Mouse (Mus musculus): ENCODE measurements at regions not wholly inside any gene's neighbourhood (a gene's known extent, or its start where the extent isn't known, plus 50 kb on each side); places are given as distances from the start of the nearest gene placed in this dataset.
A peak's percentile ranks its signal among the peaks of the same experiment; 100 is the strongest.

DNA sequence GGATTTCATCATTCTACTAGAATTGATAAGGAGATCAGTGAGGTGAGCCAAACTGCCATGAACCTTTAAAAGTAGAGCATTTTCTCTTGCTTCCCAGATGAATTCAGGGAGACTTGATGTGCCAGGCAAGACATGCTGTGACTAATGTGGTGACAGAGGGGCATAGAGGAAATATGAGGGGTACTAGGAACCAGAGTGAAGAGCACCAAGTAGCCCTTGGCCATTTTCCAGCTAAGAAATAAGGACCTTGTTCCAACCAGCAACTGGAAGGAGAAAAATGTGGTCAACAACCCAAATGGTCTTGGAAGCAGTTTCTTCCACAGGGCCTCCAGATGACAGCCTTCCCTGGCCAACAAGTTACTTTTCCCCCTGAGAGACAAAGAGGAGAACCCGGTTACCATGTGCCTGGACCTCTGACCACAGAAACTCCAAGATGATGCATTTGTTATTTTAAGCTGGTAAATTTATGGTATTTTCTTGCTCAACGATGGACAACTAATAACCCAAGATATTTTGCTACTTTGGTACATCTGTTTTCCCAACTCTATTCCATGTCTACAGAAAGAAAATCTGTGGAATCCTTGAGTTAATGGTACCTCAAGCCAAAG lies 351.8 kb downstream of the Osr1 start:
- DNase-seq (ENCODE audit: low spot score in 2 of 2) = no peak

DNA sequence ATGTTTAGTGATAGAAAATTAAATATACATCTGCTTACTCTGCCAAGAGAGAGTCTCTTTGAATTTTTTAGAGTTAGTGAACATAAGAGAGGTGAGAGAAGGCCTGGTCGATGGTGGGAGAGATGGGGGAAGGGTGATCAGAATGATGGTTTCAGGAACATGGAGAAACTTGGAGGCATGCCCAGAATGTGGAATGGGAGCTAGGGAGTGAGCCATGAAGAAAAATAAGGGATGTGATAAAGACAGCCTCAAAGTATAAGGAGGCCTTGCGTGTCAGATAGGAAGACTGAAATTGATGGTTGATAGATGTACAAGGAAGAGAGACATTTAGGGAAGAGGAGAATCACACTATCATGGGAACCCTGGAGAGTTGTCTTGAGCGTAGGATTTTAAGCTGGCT lies 354.6 kb downstream of the Osr1 start:
- DNase-seq (ENCODE audit: low spot score in 2 of 2) = no peak

DNA sequence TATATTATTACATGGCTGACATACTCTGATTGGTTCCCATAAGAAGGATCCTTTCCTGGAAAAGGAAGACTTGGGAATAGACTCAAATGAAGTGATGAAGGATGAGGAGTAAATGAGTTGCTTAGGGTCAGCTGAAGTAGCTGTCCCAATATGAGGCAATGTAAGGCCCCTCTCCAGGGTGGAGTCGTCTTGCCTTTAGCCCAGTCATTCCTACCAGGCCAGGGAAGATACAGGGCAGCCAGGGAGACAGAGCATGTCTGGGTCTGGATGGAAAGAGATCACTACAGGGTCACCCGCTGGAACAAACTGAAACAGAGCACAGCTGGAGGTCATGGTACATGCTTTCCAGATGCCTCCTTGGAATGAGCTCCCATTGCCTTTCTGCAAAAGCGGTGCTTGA lies 364.2 kb downstream of the Osr1 start:
- DNase-seq (ENCODE audit: low spot score in 2 of 2) = no peak

DNA sequence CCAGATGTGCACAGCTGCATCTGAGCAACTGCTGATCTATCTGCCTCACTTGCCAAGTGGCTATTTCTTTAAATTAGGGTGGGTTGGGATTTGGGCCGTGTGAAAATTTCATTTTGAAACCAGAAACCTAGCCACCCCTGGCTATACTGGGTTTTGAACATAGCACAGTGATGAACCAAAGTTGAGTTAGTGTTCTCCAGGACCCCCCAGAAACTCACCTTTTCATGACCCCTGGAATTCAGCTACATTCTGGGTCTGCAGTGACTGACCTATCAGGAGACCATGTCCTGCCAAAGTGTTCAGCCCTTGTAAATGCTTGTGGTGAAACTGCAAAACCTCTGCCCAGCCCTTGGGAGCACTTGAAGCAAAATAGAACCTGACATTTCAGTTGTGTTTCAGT lies 371.4 kb downstream of the Osr1 start:
- DNase-seq (ENCODE audit: low spot score in 2 of 2) = no peak

DNA sequence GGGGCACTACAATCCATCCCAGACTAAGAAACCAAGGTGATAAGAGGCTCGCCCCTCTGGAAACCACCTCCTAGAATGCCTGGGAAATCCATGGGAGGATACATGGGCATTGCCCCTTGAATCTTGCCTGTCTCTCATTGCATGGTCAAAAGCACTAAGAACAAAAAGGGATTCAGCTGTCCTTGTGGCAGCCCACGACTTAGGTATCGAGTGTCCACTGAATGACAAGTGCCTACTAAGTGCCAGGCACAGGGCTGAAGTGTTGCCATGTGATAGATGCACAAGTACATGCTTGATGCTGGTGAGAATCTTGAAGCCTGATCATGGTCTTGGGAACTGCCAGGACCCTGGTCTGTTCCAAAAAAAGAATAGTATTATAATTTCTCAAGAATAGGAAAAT lies 371.9 kb downstream of the Osr1 start:
- no peak for DNase-seq (ENCODE audit: low spot score in 2 of 2)

DNA sequence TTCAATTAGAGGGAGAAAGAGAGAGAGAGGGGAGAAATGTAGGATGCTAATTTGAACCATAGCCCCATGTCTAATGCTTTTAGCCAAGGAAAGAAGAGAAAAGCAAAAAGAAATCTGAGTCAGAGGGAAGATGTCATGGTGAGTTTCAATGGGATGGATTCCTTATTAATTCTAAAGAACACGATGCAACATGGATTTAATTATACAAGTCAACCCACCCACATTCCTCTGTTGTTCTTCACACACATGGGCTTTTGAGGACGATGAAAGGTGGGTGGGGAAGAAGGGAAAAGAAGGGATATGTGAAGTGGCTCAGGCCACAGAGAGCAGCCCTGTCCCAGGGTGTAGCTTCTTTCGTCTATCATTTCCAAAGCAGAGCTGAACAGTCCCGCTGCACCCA lies 378.9 kb downstream of the Osr1 start:
- DNase-seq (ENCODE audit: low spot score in 2 of 2) = no peak

DNA sequence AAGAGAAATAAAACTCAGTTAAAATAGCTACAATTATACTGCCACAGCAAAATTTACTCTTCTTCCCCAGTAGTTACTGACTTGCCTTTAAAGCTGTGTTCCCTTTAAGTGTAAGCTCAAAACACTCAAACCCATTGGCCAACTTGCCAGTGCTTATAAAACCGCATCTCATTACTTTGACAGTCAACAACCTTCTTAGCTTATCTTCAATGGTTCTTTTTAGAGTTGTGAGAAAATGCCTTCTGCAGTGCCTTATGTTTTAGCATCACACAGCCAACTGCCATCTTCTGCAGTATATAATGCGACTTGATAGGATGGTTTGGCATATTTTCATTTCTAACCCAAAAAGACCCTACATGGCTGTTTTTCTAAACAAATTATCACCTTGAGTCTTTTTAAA lies 382.5 kb downstream of the Osr1 start:
- DNase-seq (ENCODE audit: low spot score in 2 of 2) = no peak

DNA sequence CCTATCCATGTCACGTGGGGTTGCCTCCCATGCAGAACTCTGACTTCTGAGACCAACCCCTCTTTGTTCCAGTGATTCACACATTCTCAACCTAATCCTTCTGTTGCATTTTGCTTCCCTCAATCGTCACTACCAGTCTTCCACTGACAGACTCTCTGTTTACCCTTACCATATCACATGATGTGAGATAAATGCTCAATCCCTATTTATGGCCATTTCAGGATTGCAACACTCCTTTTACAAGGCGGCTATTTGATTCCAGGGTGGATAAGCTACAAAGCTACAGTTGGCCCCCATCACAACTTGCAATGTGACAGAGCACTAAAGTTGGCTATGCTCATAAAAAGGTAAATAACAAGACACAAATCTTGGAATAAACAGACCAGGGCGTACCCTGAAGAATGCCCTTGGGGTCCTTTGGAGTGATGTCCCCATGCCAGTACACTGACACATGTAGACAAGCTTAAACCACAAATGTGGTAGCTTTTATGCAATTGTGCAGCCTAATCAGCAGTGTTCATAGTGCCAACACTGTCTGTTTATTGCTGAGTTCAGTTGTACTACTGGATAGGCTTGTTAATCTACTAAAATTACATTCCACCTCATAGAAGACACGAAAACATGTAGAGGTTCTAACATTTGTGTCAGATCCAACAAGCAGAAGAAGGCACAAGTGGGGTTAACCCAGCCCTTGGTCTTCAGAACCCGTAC lies 384.4 kb downstream of the Osr1 start:
- DNase-seq (ENCODE audit: low spot score in 2 of 2) = no peak

DNA sequence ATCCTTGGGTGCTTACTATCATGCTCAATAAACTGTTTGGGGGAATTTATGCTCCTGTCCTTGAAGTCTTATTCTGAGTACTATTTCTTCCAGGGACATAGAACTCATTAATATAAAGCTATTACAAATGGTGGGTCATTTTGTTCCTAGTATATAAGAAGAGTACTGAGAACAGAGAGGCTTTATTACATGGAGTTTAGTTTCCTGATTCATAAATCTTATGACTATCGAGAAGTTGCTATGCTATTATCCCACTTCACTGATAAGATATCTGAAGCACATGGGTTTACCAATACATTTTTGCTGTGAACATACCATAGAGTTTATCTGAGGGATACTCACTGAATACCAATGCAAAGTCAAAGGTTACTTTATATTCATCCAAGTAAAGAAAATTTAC lies 399.5 kb downstream of the Osr1 start:
- DNase-seq (ENCODE audit: low spot score in 2 of 2) = no peak

DNA sequence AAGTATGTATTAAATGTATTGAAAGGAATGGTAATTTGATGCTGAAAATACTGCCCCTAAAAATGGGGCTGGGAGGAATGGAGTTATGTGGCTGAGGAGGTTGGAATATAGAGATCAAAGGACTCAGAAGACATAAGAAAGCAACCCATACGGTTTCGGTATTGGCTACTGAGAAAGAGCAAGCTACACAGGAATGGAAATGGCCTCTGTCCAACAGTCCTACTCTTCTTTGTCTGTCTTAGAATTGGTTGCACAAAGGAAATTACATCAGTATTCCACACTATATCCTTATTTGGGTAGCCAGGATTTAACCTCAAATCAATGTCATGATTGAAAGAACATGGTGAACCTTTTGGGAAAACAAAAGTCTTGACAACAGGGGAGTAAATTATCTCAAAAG lies 399.0 kb upstream of the Nt5c1b start:
- no peak for DNase-seq (ENCODE audit: low spot score in 2 of 2)

DNA sequence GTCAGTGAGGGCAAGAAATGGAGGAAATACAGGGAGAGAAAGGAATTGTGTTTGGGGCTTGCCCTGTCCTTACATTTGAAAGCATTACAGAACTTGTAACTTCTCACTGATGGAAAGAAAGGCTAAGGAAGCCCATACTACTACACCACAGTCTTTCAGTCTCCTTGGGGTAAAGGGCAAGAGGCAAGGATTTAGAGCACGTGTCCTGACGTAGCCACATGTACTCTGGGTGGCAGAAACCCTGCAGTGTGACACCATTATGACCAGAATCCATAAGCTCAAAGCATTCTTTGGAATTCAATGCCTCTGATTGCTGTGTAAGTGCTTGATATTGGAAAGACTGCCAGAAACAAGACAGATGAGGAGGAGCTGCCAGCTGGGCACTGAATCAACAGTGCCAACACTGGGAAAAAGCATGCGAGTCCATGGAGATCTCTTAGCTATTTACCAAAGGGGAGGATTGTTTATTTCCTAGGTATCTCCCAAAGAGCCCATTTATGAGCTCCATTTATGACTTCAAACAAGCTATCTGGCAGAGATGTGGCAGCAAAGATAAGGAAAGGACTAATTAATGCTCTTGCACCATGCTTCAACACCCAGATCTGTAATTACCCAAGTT lies 391.2 kb upstream of the Nt5c1b start:
- DNase-seq (ENCODE audit: low spot score in 2 of 2) = peak; percentile 23 to 55

DNA sequence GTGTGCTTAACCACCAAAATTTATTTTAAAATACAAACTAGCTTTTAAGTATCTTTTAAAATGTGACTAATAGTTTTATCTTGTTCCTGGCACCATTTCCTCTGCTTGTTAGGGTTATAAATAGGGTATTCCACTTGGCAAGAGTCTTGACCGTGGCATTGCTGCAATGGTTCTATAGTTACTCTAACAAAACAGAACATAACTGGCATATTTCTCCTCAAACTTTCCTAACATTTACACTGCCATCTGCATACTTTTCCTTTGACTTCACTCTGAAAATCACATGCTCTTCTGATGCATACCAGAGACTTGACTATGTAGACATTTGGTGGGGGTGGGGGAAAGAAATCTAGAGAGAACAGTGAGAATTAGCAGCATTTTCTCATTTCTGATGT lies 390.7 kb upstream of the Nt5c1b start:
- no peak for DNase-seq (ENCODE audit: low spot score in 2 of 2)

DNA sequence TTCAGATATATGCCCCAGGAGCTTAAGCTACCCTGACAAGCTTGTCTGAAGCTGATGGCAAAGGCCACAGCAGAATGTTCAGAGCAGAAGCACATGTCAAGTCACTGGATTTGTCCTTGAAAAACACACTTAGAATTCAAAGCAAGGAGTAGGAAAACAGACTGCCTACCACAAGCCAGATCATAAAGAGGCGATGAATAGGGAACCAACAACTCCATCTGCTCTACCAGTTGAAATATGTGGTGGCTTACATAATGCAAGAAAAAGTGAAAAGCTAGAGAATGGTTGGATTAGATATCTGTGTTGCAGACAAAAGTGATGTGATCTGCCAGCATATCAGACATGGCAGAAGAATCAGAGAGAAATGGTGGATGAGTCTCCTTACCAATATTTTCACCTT lies 378.5 kb upstream of the Nt5c1b start:
- no peak for DNase-seq (ENCODE audit: low spot score in 2 of 2)

DNA sequence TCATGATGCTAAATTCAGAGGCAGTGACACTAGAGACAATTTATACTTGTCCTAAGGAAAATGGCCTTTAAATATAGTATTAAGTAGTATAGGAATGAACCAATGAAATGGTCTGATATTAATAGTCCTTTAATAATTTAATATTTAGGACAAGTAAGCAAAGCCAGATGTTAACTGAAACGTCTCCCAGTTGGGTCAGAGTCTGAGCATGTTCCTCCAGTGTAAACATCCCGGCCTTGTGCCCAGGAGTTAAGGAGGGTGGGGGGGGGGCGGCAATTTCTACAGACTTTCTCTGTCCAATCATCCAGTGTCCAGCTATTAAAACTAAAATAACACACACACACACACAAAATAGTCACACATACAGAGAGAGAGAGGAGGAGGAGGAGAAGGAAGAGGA lies 374.1 kb upstream of the Nt5c1b start:
- DNase-seq (ENCODE audit: low spot score in 2 of 2) = no peak

DNA sequence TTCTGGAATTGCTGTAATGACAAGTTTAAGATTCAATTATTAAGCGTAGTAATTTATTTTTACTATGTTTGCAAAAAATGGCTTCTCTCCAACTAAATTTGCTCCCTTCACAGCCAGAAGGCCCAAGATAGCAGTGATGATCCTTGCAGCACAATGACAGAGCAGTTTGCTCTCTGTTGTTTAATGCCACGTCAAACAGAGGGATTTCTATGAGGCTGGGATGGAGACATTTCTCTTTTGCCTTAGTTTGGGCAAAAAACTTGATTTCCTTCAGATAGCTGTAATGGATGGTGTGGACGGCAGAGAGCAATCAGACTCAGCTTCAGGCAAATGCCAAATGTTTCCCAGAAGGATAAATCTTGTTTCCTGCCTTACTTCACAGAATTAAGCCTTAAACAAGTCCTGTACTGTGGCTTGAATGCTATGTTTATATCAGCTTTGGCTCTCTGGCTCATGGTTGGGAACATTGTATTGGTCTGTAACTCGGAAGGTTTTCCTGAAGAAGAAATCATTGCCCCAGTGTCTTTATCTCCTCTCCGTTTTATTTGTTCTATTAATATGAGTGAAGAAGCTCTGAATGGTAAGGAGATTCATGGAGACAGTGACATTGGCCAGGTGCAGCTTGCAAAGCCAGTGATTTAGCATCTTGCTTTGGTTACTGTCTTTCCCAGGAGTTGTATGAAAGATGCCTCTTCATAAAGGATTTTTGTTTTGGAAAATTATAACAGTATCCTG lies 373.2 kb upstream of the Nt5c1b start:
- no peak for DNase-seq (ENCODE audit: low spot score in 2 of 2)

DNA sequence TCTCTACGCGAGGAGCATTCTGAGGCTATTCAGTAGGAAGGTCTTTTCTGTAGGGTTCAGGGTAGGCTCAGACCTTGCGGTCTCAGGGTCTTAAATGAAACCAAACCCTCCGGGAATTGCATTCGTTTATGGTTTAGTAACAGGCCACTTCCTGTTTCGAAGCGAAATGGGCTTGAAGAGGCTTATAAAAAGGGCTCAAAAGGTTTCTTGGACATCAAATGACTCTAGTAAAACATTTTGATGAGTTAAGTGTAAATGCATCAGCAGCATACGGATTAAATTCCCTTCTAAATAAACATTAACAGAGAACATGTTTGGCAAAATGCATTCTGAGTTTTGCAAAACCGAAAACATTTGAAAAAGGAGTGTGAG lies 372.6 kb upstream of the Nt5c1b start:
- DNase-seq (ENCODE audit: low spot score in 2 of 2) = no peak

DNA sequence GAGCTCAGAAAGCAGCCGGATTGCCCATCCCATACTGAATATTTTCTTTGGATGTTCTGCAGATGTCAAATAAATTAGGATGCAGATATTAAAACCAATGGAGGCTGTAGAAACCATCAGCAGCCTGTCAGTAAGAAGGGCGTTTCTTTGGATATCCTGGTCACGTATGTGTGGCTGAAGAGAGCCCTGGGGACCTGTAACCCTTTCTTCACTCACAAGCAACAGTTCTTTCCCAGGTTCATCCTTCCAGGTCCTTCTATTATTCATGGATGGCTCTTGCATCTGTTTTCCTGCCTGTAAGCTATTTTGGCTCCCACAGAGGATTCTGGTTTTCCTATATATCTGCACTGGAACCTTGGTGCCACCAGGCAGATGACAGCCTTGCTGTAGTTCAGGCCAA lies 372.2 kb upstream of the Nt5c1b start:
- DNase-seq (ENCODE audit: low spot score in 2 of 2) = no peak

DNA sequence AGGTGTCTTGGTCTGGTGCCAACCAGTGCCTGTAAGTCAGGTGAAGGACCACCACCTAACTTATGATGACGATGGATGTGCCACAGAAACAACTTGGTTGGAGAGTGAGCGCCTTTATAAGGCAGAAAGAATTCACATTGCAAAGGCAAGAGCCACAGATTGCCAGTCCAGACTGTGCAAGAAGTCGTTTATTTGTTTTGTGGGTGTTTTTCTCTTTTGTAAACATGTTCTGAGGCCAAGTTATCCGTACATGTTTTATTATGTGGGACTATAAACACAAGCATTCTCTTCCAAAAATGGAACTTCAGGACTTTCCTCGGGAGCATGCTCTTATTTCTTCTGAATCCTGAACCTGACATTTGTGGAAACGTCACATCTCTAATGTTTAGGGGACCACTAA lies 369.8 kb upstream of the Nt5c1b start:
- DNase-seq (ENCODE audit: low spot score in 2 of 2) = no peak

DNA sequence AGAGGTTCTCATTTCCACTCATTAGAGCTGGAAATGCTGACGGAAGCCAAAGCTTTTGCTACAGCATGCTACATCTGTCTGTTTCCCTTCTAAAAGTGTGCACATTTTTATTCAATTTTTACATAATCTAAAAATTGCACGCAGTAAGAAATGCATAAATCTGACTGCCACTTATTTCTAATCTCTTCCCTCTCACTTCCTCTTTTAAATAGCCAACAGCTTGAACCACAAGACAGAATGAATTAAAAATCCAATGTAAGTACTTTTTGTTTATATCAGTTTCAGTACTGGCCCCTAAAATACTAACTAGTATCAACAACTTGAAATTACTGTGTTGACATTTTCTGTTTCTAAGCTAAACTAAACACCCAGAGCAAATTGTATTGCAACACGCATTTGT lies 361.3 kb upstream of the Nt5c1b start:
- no peak for DNase-seq (ENCODE audit: low spot score in 2 of 2)

DNA sequence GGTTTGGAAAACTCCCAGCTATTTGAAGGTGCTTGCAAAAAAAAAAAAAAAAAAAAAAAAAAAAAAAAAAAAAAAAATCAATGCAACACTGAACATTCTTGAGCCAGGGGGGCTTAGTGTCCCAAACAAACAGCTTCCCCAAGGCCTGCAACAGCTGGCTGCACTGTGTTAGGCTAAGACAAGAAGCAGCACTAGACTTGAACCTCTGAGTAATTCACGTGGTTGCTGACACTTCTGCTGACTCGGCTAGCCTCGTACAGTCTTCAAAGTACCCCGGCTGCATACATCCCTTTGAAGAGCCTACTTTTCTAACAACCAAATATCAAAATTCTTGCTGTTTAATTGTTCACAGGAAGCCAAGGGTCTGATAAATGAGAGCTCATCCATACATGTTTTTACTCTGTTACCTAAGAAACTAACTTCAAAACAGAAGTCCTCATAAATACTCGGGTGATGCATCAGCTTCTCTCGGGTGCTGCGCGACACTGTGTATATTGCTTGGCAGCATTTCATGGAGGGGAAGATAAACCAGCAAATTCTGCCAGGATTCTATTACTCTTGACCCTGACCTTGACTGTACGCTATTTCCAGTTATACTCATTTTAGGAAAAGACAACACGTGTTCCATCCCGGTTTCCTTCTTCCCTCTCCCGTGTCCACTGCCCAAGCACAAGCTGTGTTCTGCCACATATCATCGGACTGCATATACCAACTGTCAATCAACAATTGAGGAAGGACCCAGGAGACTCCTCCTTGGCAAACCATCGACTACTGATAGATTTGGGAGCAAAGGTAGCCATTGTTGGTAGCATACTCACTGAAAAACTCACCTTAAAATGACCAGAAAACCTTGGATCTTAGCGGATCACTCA lies 352.8 kb upstream of the Nt5c1b start:
- DNase-seq (ENCODE audit: low spot score in 2 of 2) = no peak

DNA sequence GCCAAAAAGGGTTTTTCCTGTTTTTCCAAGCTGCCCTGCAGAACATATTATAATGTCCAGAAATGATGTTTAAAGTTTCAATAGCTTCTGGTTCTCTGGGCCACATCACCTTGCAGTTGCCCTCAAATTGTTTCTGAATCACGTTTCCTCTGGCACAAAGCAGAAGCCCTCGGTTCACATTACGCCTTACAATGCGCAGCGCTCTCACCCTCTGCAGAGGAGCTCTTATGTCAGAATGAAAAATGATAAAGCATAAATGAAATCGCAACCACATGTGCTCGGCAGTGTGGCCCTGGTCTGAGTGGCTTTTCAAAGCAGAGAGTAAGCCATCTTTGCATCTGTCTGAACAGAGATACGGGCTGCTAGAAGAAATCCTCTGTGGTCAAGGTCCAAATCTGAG lies 334.3 kb upstream of the Nt5c1b start:
- DNase-seq (ENCODE audit: low spot score in 2 of 2) = no peak
